Comparison of ENCODE assay signal across 8 mouse cellular contexts in the genomic region with DNA sequence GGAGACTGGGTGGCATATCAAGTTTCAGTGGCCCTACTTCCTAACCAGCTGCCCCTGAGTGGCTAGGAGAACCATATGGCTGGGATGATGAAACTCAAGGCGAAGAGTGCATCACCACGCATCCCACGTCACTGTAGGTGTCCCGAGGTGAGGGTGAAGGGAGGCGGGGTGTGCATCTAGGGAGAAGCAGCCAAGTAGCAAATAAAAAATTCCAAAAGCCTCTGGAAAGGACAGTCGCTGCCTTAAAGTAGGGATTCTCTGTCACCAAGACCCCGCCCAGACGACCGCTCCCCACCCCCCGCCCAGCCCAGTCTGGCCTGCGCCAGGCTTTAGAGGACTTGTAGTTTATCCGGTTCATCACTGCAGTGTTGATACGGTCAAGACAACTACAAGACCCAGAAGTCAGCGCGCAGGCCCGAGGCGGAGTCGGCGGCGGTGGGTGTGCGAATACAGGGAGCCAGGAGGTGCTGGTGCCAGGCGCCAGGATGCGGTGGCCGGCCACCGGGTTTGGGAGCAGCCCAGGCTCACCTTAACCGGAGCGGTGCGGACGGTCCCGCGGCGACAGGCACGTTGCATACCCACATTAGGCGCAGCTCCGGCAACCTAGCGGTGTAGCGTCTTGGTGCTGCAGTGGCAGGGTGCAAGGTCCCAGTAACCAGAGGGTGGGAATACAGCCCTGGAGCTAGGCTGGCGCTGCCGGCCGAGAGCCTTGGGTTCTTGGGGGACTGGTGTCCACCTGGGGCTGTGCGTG. TPM values are rescaled to one million over a fixed set of nuclear protein-coding genes. Genes with fewer than 3 reads are reported as not detected.
DNase-seq lines count a peak whose midpoint lies in the region; ATAC-seq and TF ChIP-seq lines count a peak whose summit lies in the region.

A gene (plus strand): TSS at position 452 of the 751 bp plus-strand sequence.

- WGBS in hindbrain, postnatal 0 days, result under 1% methylated on average over 41 of the region's 41 CpGs

- no peaks in the 10 kb centered on the region for H3K27me3 ChIP-seq in hindbrain, postnatal 0 days (ENCODE audit: insufficient read depth, low read length)

- ATAC-seq in hindbrain, postnatal 0 days, result peak; percentile 98
- ATAC-seq in megakaryocyte, adult 5-6 weeks (ENCODE audit: poor library complexity, severe bottlenecking), result peak; percentile 95

- H3K9ac ChIP-seq in hindbrain, postnatal 0 days (replicated peaks; ENCODE audit: low read length), result peak within 1 kb of the TSS; percentile 85

- no peak; the same call in 1 of the 2 replicates for TF ChIP-seq CTCF in gastrocnemius, adult 2 months (IDR thresholded peaks at IDR 0.05)
- peak; percentile 32 for TF ChIP-seq CTCF in hindbrain, postnatal 0 days (IDR thresholded peaks at IDR 0.05; ENCODE audit: low read depth)
- no peak; the same call in 1 of the 2 replicates for TF ChIP-seq CTCF in left cerebral cortex, adult 2 months (IDR thresholded peaks at IDR 0.05)

- H3K4me3 ChIP-seq in gastrocnemius, adult 2 months, result peak within 1 kb of the TSS; percentile 98
- H3K4me3 ChIP-seq in hindbrain, postnatal 0 days (ENCODE audit: low read length), result peak within 1 kb of the TSS; percentile 90
- H3K4me3 ChIP-seq in left cerebral cortex, adult 2 months, result peak within 1 kb of the TSS; percentile 58

- peak within 1 kb of the TSS; percentile 93 for H3K27ac ChIP-seq in gastrocnemius, adult 2 months
- peak within 1 kb of the TSS; percentile 91 for H3K27ac ChIP-seq in hindbrain, postnatal 0 days
- peak within 1 kb of the TSS; percentile 96 for H3K27ac ChIP-seq in left cerebral cortex, adult 2 months

- DNase-seq in T-cell, adult 2 months (ENCODE audit: low spot score), result peak; percentile 83
- DNase-seq in cerebellum, postnatal 25 days, result peak; percentile 95 to 97
- peak; percentile 97 for DNase-seq in gastrocnemius, adult 2 months
- DNase-seq in hindbrain, postnatal 0 days (ENCODE audit: low spot score), result peak; percentile 96
- DNase-seq in left cerebral cortex, adult 2 months (ENCODE audit: extremely low spot score in 1 of 2, low spot score in 2 of 2), result peak; percentile 93 to 95
- DNase-seq in right cerebral cortex, adult 2 months (ENCODE audit: low spot score in 2 of 2), result peak; percentile 97
- DNase-seq in urinary bladder, postnatal 14 days (ENCODE audit: low spot score), result peak; percentile 94

- H3K4me2 ChIP-seq in hindbrain, postnatal 0 days (ENCODE audit: low read depth, low read length), result peak within 1 kb of the TSS; percentile 91

- intact Hi-C loops in gastrocnemius, adult 2 months (cut with DNase I), result loop anchor here (2.0 kb wide), 2 partner anchors 27 to 31 kb away; no protein-coding TSS in a partner anchor
- intact Hi-C loops in left cerebral cortex, adult 2 months (cut with DNase I), result loop anchor here (1.0 kb wide), 1 partner anchor 25 kb away; no protein-coding TSS in a partner anchor

- no peaks in the 10 kb centered on the region for H3K9me3 ChIP-seq in hindbrain, postnatal 0 days (ENCODE audit: low read length)

- peaks cover 4% of the 10 kb centered on the region; the same call in 1 of the 2 replicates for H3K36me3 ChIP-seq in hindbrain, postnatal 0 days (ENCODE audit: insufficient read depth, low read length)

- peaks cover 6% of the 10 kb centered on the region; the same call in 1 of the 2 replicates for H3K4me1 ChIP-seq in hindbrain, postnatal 0 days (ENCODE audit: insufficient read depth, low read length)

RNA-seq across cellular contexts. Expression of the gene that starts here (rescaled TPM):
- total RNA-seq in gastrocnemius, adult 2 months (2021), result 100 to 1,000 TPM; 203 to 433 TPM
- total RNA-seq in hindbrain, postnatal 0 days (2014; rRNA removed), result 99.4 and 107 TPM in 2 replicates
- 43.2 and 46.4 TPM in 2 replicates for polyA plus RNA-seq in hindbrain, postnatal 0 days (2015; fragmentation: Nextera tagmentation; extraction: Ambion mirVana)
- total RNA-seq in left cerebral cortex, adult 2 months (2021), result 10 to 100 TPM; 62.7 to 70.0 TPM
- 0.59 and 1.7 TPM in 2 replicates for total RNA-seq in megakaryocyte, adult 5-6 weeks (2015)
- total RNA-seq in megakaryocyte, adult 5-6 weeks (2017), result 1.7 and 1.8 TPM in 2 replicates

Comparison
In these comparisons a context has a peak if more than half of its experiments do, and no peak if none do; other contexts are left out.
1. Peak in every context shown above with its lines: DNase-seq, ATAC-seq, H3K4me3 ChIP-seq and H3K27ac ChIP-seq.
2. RNA of the gene that starts here (total RNA-seq): 203 to 433 TPM in gastrocnemius, adult 2 months, 99.4 to 107 TPM in hindbrain, postnatal 0 days and 62.7 to 70.0 TPM in left cerebral cortex, adult 2 months; 0.59 to 1.8 TPM in megakaryocyte, adult 5-6 weeks; every median in the first group is over 10 times any median in the second.